Mouse (Mus musculus): ENCODE data around the gene Crybb2. TPM values are rescaled to one million over a fixed set of nuclear protein-coding genes. Genes with fewer than 3 reads are reported as not detected.

The Crybb2 gene
- polyA plus RNA-seq, 1 experiment from 2014 or later: not detected

- WGBS: 20% methylated on average over 21 of the region's 21 CpGs
- no peak for ATAC-seq (ENCODE audit: insufficient number of reproducible peaks, insufficient read depth, low FRiP score, low TSS enrichment, low read depth)
- no peak overlapping the region for H3K27ac ChIP-seq
Observed at GRCm38 (mm10) chr5:113079783-113080182, 9.9 kb upstream of the Crybb2 start.

GRCm38 (mm10) chr5:113078686-113079085 lies 8.8 kb upstream of the Crybb2 start:
- Histone ChIP-seq H3K36me3 (no peaks in the 10 kb centered on the region), H3K4me3 (replicated peaks) (no peak overlapping the region), H3K9me3 (no peaks in the 10 kb centered on the region), H3K27me3 (0 out of 2 replicates have a peak, but pooled peaks cover 10% of the 10 kb centered on the region), H3K4me2 (no peak overlapping the region), H3K9ac (replicated peaks) (no peak overlapping the region), H3K27ac (no peak overlapping the region), H3K4me1 (replicated peaks) (0 out of 2 replicates have a peak, but pooled peaks cover 6% of the 10 kb centered on the region)
- 64% methylated on average over 5 of the region's 5 CpGs for WGBS
- no peak for ATAC-seq (ENCODE audit: insufficient number of reproducible peaks, insufficient read depth, low FRiP score, low TSS enrichment, low read depth)

More at GRCm38 (mm10) chr5:113079783-113080182, 9.9 kb upstream of the Crybb2 start:
- no peaks in the 10 kb centered on the region for H3K36me3 ChIP-seq
- no peak overlapping the region for H3K4me3 ChIP-seq (replicated peaks)
- H3K9ac ChIP-seq (replicated peaks): no peak overlapping the region
- H3K27me3 ChIP-seq: 0 out of 2 replicates have a peak, but pooled peaks cover 10% of the 10 kb centered on the region
- H3K4me1 ChIP-seq (replicated peaks): 0 out of 2 replicates have a peak, but pooled peaks cover 6% of the 10 kb centered on the region
- H3K9me3 ChIP-seq: 0 out of 2 replicates have a peak, but pooled peaks cover 6% of the 10 kb centered on the region
- peak overlapping the region; percentile 26 for H3K4me2 ChIP-seq

- no peak overlapping the region for H3K27ac ChIP-seq
- H3K4me3 ChIP-seq (replicated peaks): no peak overlapping the region
- peaks cover 5% of the 10 kb centered on the region; the same call in 1 of the 2 replicates for H3K4me1 ChIP-seq (replicated peaks)
- no peak overlapping the region for H3K4me2 ChIP-seq
- no peaks in the 10 kb centered on the region; the same call in 1 of the 2 replicates for H3K9me3 ChIP-seq
- no peaks in the 10 kb centered on the region for H3K36me3 ChIP-seq
- H3K27me3 ChIP-seq: peaks cover 17% of the 10 kb centered on the region
- 5% methylated on average over 16 of the region's 16 CpGs for WGBS
- H3K9ac ChIP-seq (replicated peaks): no peak overlapping the region
- ATAC-seq (ENCODE audit: insufficient number of reproducible peaks, insufficient read depth, low FRiP score, low TSS enrichment, low read depth): no peak
Observed at GRCm38 (mm10) chr5:113054308-113054707, 15.6 kb downstream of the Crybb2 start.

GRCm38 (mm10) chr5:113050581-113051185 lies 19.2 kb downstream of the Crybb2 start:
- no peak overlapping the region for H3K27ac ChIP-seq
- H3K4me2 ChIP-seq: no peak overlapping the region
- H3K36me3 ChIP-seq: no peaks in the 10 kb centered on the region
- H3K9me3 ChIP-seq: no peaks in the 10 kb centered on the region; the same call in 1 of the 2 replicates
- peaks cover 12% of the 10 kb centered on the region for H3K27me3 ChIP-seq
- no peak for ATAC-seq (ENCODE audit: insufficient number of reproducible peaks, insufficient read depth, low FRiP score, low TSS enrichment, low read depth)
- H3K4me3 ChIP-seq (replicated peaks): no peak overlapping the region
- peaks cover 5% of the 10 kb centered on the region; the same call in 1 of the 2 replicates for H3K4me1 ChIP-seq (replicated peaks)
- WGBS: 58% methylated on average over 7 of the region's 7 CpGs
- H3K9ac ChIP-seq (replicated peaks): no peak overlapping the region

- no peaks in the 10 kb centered on the region; the same call in 1 of the 2 replicates for H3K9me3 ChIP-seq
- H3K27ac ChIP-seq: no peak overlapping the region
- H3K4me1 ChIP-seq (replicated peaks): peaks cover 5% of the 10 kb centered on the region; the same call in 1 of the 2 replicates
- H3K27me3 ChIP-seq: peaks cover 4% of the 10 kb centered on the region; the same call in 1 of the 2 replicates
- ATAC-seq (ENCODE audit: insufficient number of reproducible peaks, insufficient read depth, low FRiP score, low TSS enrichment, low read depth): no peak
- no peak overlapping the region for H3K4me3 ChIP-seq (replicated peaks)
- H3K9ac ChIP-seq (replicated peaks): no peak overlapping the region; the same call in 1 of the 2 replicates
- H3K4me2 ChIP-seq: no peak overlapping the region
- no peaks in the 10 kb centered on the region for H3K36me3 ChIP-seq
Observed at GRCm38 (mm10) chr5:113049876-113050275, 20.0 kb downstream of the Crybb2 start.

- 86% methylated on average over 10 of the region's 10 CpGs for whole genome bisulfite sequencing
Observed at GRCm38 (mm10) chr5:113045511-113046273, 24.2 kb downstream of the Crybb2 start.

GRCm38 (mm10) chr5:113043531-113043930 lies 26.4 kb downstream of the Crybb2 start:
- H3K9ac ChIP-seq (replicated peaks): no peak overlapping the region
- H3K27me3 ChIP-seq: no peaks in the 10 kb centered on the region
- 0 out of 2 replicates have a peak, but pooled peaks cover 3% of the 10 kb centered on the region for H3K9me3 ChIP-seq
- ATAC-seq (ENCODE audit: insufficient number of reproducible peaks, insufficient read depth, low FRiP score, low TSS enrichment, low read depth): no peak
- peaks cover 12% of the 10 kb centered on the region for H3K4me1 ChIP-seq (replicated peaks)
- H3K27ac ChIP-seq: no peak overlapping the region
- WGBS: 90% methylated on average over 8 of the region's 8 CpGs
- H3K4me2 ChIP-seq: no peak overlapping the region
- H3K4me3 ChIP-seq (replicated peaks): no peak overlapping the region
- H3K36me3 ChIP-seq: no peaks in the 10 kb centered on the region

More at GRCm38 (mm10) chr5:113045511-113046273, 24.2 kb downstream of the Crybb2 start:
- H3K9me3 ChIP-seq: no peaks in the 10 kb centered on the region
- H3K36me3 ChIP-seq: no peaks in the 10 kb centered on the region
- peaks cover 18% of the 10 kb centered on the region for H3K4me1 ChIP-seq (replicated peaks)
- H3K4me3 ChIP-seq (replicated peaks): no peak overlapping the region
- no peak overlapping the region for H3K9ac ChIP-seq (replicated peaks)
- H3K27ac ChIP-seq: no peak overlapping the region
- H3K27me3 ChIP-seq: no peaks in the 10 kb centered on the region
- no peak for ATAC-seq (ENCODE audit: insufficient number of reproducible peaks, insufficient read depth, low FRiP score, low TSS enrichment, low read depth)
- H3K4me2 ChIP-seq: no peak overlapping the region

- Histone ChIP-seq H3K36me3 (no peaks in the 10 kb centered on the region), H3K27ac (no peak overlapping the region), H3K4me3 (replicated peaks) (no peak overlapping the region), H3K9me3 (0 out of 2 replicates have a peak, but pooled peaks cover 3% of the 10 kb centered on the region), H3K27me3 (no peaks in the 10 kb centered on the region), H3K4me1 (replicated peaks) (peaks cover 16% of the 10 kb centered on the region), H3K4me2 (no peak overlapping the region), H3K9ac (replicated peaks) (no peak overlapping the region)
- peak; percentile 56; the same call in 1 of the 2 replicates for ATAC-seq (ENCODE audit: insufficient number of reproducible peaks, insufficient read depth, low FRiP score, low TSS enrichment, low read depth)
- 0% methylated on average over 5 of the region's 5 CpGs for WGBS
Observed at GRCm38 (mm10) chr5:113041567-113042071, 28.3 kb downstream of the Crybb2 start.

- no peaks in the 10 kb centered on the region for H3K36me3 ChIP-seq
- H3K9me3 ChIP-seq: 0 out of 2 replicates have a peak, but pooled peaks cover 3% of the 10 kb centered on the region
- no peak for ATAC-seq (ENCODE audit: insufficient number of reproducible peaks, insufficient read depth, low FRiP score, low TSS enrichment, low read depth)
- no peak overlapping the region for H3K9ac ChIP-seq (replicated peaks)
- WGBS: 82% methylated on average over 6 of the region's 6 CpGs
- no peak overlapping the region for H3K4me2 ChIP-seq
- no peak overlapping the region for H3K4me3 ChIP-seq (replicated peaks)
- no peaks in the 10 kb centered on the region for H3K27me3 ChIP-seq
- H3K4me1 ChIP-seq (replicated peaks): peaks cover 22% of the 10 kb centered on the region
- no peak overlapping the region for H3K27ac ChIP-seq
Observed at GRCm38 (mm10) chr5:113040776-113041175, 29.1 kb downstream of the Crybb2 start.

GRCm38 (mm10) chr5:113038601-113039000 lies 31.3 kb downstream of the Crybb2 start:
- Histone ChIP-seq H3K4me2 (no peak overlapping the region), H3K4me3 (replicated peaks) (no peak overlapping the region), H3K36me3 (no peaks in the 10 kb centered on the region), H3K27me3 (no peaks in the 10 kb centered on the region), H3K27ac (no peak overlapping the region), H3K4me1 (replicated peaks) (peaks cover 30% of the 10 kb centered on the region), H3K9me3 (0 out of 2 replicates have a peak, but pooled peaks cover 3% of the 10 kb centered on the region), H3K9ac (replicated peaks) (no peak overlapping the region)
- WGBS: 89% methylated on average over 6 of the region's 6 CpGs
- ATAC-seq (ENCODE audit: insufficient number of reproducible peaks, insufficient read depth, low FRiP score, low TSS enrichment, low read depth): no peak

Measured in limb, embryonic 12.5 days (tissue).